8 mouse cellular contexts compared by ENCODE assay signal in genomic region chr4:150008853-150009586, GRCm38 (mm10). TPM values are rescaled to one million over a fixed set of nuclear protein-coding genes. Genes with fewer than 3 reads are reported as not detected.
DNase-seq lines count a peak whose midpoint lies in the region; ATAC-seq lines count a peak whose summit lies in the region.

Gene H6pd, minus strand, starts transcription at chr4:150009023.

- H3K4me2 ChIP-seq in embryonic facial prominence, embryonic 15.5 days (replicated peaks): peak within 1 kb of the TSS; percentile 81
- peak within 1 kb of the TSS; percentile 75 for H3K4me2 ChIP-seq in limb, embryonic 12.5 days
- H3K4me2 ChIP-seq in midbrain, embryonic 14.5 days (ENCODE audit: low read length): peak within 1 kb of the TSS; percentile 78

- H3K27ac ChIP-seq in embryonic facial prominence, embryonic 15.5 days (replicated peaks): peak within 1 kb of the TSS; percentile 93
- H3K27ac ChIP-seq in limb, embryonic 12.5 days: peak within 1 kb of the TSS; percentile 97
- H3K27ac ChIP-seq in midbrain, embryonic 14.5 days (replicated peaks; ENCODE audit: low read depth, low read length): peak within 1 kb of the TSS; percentile 84

- no peaks in the 10 kb centered on the region for H3K36me3 ChIP-seq in embryonic facial prominence, embryonic 15.5 days
- no peaks in the 10 kb centered on the region for H3K36me3 ChIP-seq in limb, embryonic 12.5 days
- no peaks in the 10 kb centered on the region for H3K36me3 ChIP-seq in midbrain, embryonic 14.5 days (ENCODE audit: control insufficient read depth, insufficient read depth, low read length)

- H3K4me1 ChIP-seq in embryonic facial prominence, embryonic 15.5 days: peaks cover 20% of the 10 kb centered on the region
- peaks cover 18% of the 10 kb centered on the region for H3K4me1 ChIP-seq in limb, embryonic 12.5 days (replicated peaks)
- H3K4me1 ChIP-seq in midbrain, embryonic 14.5 days (ENCODE audit: control insufficient read depth, insufficient read depth, low read length): no peaks in the 10 kb centered on the region

- DNase-seq in 3T3-L1 (ENCODE audit: low read depth, low spot score): peak; percentile 86
- DNase-seq in adrenal gland, postnatal 4 days (ENCODE audit: low spot score in 2 of 2): peak; percentile 78 to 79
- DNase-seq in heart, adult 8-10 months (ENCODE audit: low spot score): peak; percentile 90
- DNase-seq in kidney, adult 8-10 months: peak; percentile 91 to 93
- DNase-seq in midbrain, embryonic 14.5 days: peak; percentile 94
- DNase-seq in spleen, adult 12 weeks (ENCODE audit: low spot score): peak; percentile 76

- 4% methylated on average over 52 of the region's 52 CpGs for WGBS in embryonic facial prominence, embryonic 15.5 days
- 4% methylated on average over 52 of the region's 52 CpGs for WGBS in limb, embryonic 12.5 days
- WGBS in midbrain, embryonic 14.5 days: 4% methylated on average over 52 of the region's 52 CpGs

- ATAC-seq in embryonic facial prominence, embryonic 15.5 days (ENCODE audit: insufficient number of reproducible peaks, low FRiP score, low TSS enrichment, low read depth): peak; percentile 86
- ATAC-seq in limb, embryonic 12.5 days (ENCODE audit: insufficient number of reproducible peaks, insufficient read depth, low FRiP score, low TSS enrichment, low read depth): peak; percentile 78
- ATAC-seq in midbrain, embryonic 14.5 days (ENCODE audit: low FRiP score, low TSS enrichment): peak; percentile 89

- H3K4me3 ChIP-seq in embryonic facial prominence, embryonic 15.5 days (replicated peaks): peak within 1 kb of the TSS; percentile 73
- H3K4me3 ChIP-seq in limb, embryonic 12.5 days (replicated peaks): peak within 1 kb of the TSS; percentile 74
- H3K4me3 ChIP-seq in midbrain, embryonic 14.5 days (replicated peaks; ENCODE audit: low read depth, low read length): peak within 1 kb of the TSS; percentile 68

- no peaks in the 10 kb centered on the region for H3K27me3 ChIP-seq in embryonic facial prominence, embryonic 15.5 days
- H3K27me3 ChIP-seq in limb, embryonic 12.5 days: no peaks in the 10 kb centered on the region
- H3K27me3 ChIP-seq in midbrain, embryonic 14.5 days (ENCODE audit: control insufficient read depth, insufficient read depth, low read length): no peaks in the 10 kb centered on the region

- peak within 1 kb of the TSS; percentile 79 for H3K9ac ChIP-seq in embryonic facial prominence, embryonic 15.5 days
- peak within 1 kb of the TSS; percentile 87 for H3K9ac ChIP-seq in limb, embryonic 12.5 days (replicated peaks)
- peak within 1 kb of the TSS; percentile 76 for H3K9ac ChIP-seq in midbrain, embryonic 14.5 days (replicated peaks; ENCODE audit: low read length)

- H3K9me3 ChIP-seq in embryonic facial prominence, embryonic 15.5 days (replicated peaks): no peaks in the 10 kb centered on the region
- no peaks in the 10 kb centered on the region for H3K9me3 ChIP-seq in limb, embryonic 12.5 days
- no peaks in the 10 kb centered on the region for H3K9me3 ChIP-seq in midbrain, embryonic 14.5 days (ENCODE audit: control insufficient read depth, low read length)

RNA-seq across cellular contexts. Expression of gene H6pd, which starts in this region (rescaled TPM):
- 100 to 1,000 TPM; 108 to 120 TPM for total RNA-seq in adrenal gland, postnatal 4 days (2021)
- polyA plus RNA-seq in embryonic facial prominence, embryonic 15.5 days (2015; fragmentation: Nextera tagmentation; extraction: Ambion mirVana): 12.1 and 12.2 TPM in 2 replicates
- total RNA-seq in heart, adult 8-10 months (2022): 10 to 100 TPM; 37.5 to 44.8 (median 41.2) TPM
- 7.0 and 10.0 TPM in 2 replicates for polyA plus RNA-seq in limb, embryonic 12.5 days (2016; fragmentation: Nextera tagmentation; extraction: Ambion mirVana)
- 1.5 and 1.7 TPM in 2 replicates for polyA plus RNA-seq in midbrain, embryonic 14.5 days (2014; fragmentation: Nextera tagmentation; extraction: Ambion mirVana)

Comparison
In these comparisons a context has a peak if more than half of its experiments do, and no peak if none do; other contexts are left out.
1. Peak in every context shown above with its lines: DNase-seq, ATAC-seq, H3K4me3 ChIP-seq and H3K27ac ChIP-seq.